Mouse (Mus musculus) testis, adult 2 months (tissue): Measurements from ENCODE around the gene Crim1.

ENCODE experiments used
- CTCF ChIP-seq: fragments of 200-500 bp; IDR thresholded peaks from 2 replicates; pipeline ENCODE4 v1.5.1; 2012; ENCODE audit warnings: low read depth, mild to moderate bottlenecking, inconsistent platforms, low read length, moderate library complexity; ENCODE audit not compliant: control insufficient read depth, insufficient read depth, insufficient replicate concordance
- POLR2A ChIP-seq: fragments of 200-500 bp; IDR thresholded peaks from 2 replicates; pipeline ENCODE4 v1.6.1; 2012; ENCODE audit warnings: low read depth, mild to moderate bottlenecking, inconsistent platforms, low read length, moderate library complexity; ENCODE audit not compliant: control insufficient read depth

DNA sequence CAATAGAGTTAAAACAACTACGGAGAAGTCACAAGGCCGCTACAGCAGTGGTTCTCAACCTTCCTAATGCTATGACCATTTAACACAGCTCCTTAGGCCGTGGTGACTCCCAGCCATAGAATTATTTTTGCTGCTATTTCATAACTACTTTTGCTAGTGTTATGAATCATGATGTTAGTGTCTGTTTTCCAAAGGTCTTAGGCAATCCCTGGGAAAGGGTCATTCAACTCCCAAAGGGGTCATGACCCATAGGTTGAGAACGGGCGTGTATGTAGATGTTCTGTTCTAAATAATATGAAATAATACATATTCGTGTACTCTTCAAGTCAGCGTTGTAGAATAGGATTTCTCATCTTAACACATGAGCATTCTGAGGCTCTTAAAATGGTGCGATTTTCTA is 69.3 kb downstream of the Crim1 start:
- TF ChIP-seq CTCF: no peak
- TF ChIP-seq POLR2A: no peak
